Mouse (Mus musculus): Measurements from ENCODE around the gene Tmub2.

DNA sequence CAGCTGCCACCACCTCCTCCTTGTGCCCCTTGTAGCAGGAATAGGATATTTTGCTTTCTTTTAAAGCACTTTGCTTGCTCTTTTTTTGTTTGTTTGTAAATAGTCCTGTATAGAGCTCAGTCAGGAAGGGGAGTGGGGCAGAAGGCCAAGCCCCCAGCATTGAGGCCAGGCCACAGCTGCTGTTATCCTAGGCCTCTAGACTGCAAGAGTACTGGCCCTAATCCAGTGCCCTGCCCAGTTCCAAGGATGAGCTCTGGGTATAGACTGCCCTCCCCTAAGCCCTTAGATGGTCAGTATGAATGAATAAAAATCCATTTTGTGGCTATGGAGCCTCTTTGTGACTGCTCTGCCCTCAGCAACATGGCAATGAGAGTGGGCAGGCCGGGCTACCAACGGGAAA, 4.2 kb downstream of the Tmub2 start:
- TF ChIP-seq CTCF (IDR thresholded peaks at IDR 0.05; ENCODE audit: control insufficient read depth, insufficient read depth, insufficient read length) (no peak), MYOD1 (IDR thresholded peaks at IDR 0.05; ENCODE audit: control insufficient read depth, insufficient read length, low read depth) (no peak), CEBPB (IDR thresholded peaks at IDR 0.05; ENCODE audit: low read depth) (no peak)

All from C2C12 (cell line).